9 mouse cellular contexts compared by ENCODE assay signal in the genomic region with DNA sequence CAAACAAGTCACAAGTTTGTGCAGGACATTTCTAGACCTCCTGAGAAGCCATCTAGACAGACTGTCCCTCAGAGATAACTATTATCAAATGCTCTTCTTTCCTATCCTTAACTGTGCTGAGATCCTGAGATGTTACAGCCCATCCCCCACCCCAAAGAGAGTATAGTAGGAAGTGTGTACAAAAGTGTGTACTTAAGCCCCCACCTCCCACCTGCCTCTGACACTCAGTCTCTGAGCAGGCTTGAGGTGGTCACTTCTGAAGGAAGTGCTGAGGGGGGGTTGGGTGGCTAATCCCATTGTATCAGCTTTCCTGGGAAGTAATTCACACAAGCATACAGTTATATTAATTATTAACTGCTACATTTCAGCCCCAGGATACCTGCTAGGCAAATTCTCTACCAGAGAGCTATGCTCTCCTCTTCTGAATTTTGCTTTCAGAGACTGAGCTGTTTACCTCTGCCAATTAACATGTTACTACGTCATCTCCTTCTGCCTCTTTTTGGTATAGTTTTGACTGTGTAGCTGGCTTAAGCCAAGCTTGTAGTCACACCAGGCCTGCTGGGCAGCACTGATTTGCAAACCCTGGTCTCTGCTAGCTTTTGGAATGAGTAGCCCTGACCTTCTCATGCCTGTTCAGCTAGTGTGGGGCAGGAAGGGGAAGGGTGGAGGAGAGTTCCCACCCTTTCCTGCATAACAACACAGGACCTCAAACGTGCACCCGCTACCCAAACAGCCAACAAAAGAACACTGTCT.
A peak's percentile ranks its signal among the peaks of the same experiment; 100 is the strongest.
DNase-seq lines count a peak whose midpoint lies in the region; ATAC-seq and TF ChIP-seq lines count a peak whose summit lies in the region.
"Had no signal": no experiment of that assay in that cellular context is flagged by ENCODE, and none has a peak within 500 bp of the region (broad histone marks: within the 10 kb centered on the region; RNA-seq: fewer than 3 reads in every experiment).

No protein-coding gene starts in this region.

- H3K4me1 ChIP-seq in spleen, adult 2 months (ENCODE audit: control insufficient read depth, insufficient read depth, insufficient read length): peaks cover 22% of the 10 kb centered on the region
- peaks cover 9% of the 10 kb centered on the region for H3K4me1 ChIP-seq in forebrain, embryonic 16.5 days (replicated peaks; ENCODE audit: control insufficient read depth, insufficient read depth, low read length)

- no peak overlapping the region for H3K4me2 ChIP-seq in forebrain, embryonic 16.5 days (ENCODE audit: low read length)
- H3K4me2 ChIP-seq: embryonic facial prominence, embryonic 12.5 days had no signal

- H3K27ac ChIP-seq in spleen, adult 2 months (ENCODE audit: insufficient read depth, low read length): peak overlapping the region; percentile 81
- H3K27ac ChIP-seq in forebrain, embryonic 16.5 days (ENCODE audit: low read length): no peak overlapping the region; the same call in 1 of the 2 replicates
- H3K27ac ChIP-seq: embryonic facial prominence, embryonic 12.5 days had no signal

- peak; percentile 27 to 48 for DNase-seq in spleen, adult 2 months (ENCODE audit: low read depth in 1 of 2, low spot score in 2 of 2)
- no peak for DNase-seq in spleen, postnatal 4 days (ENCODE audit: low spot score in 2 of 2)
- DNase-seq in kidney, adult 9 months: peak; percentile 75
- DNase-seq in lung, postnatal 36 days: peak; percentile 84
- no peak for DNase-seq in adipocyte (ENCODE audit: low spot score)
- DNase-seq in ovary, postnatal 10 days (ENCODE audit: low spot score): no peak
- DNase-seq in layer of hippocampus, adult 11-12 months (ENCODE audit: low spot score): no peak

- H3K4me3 ChIP-seq in spleen, adult 2 months (ENCODE audit: extremely low read depth, insufficient read depth, insufficient read length): no peak overlapping the region
- no peak overlapping the region for H3K4me3 ChIP-seq in forebrain, embryonic 16.5 days (replicated peaks; ENCODE audit: low read length)
- H3K4me3 ChIP-seq: embryonic facial prominence, embryonic 12.5 days had no signal

- 18% methylated on average over 3 of the region's 3 CpGs for WGBS in spleen, adult 2 months
- 18% methylated on average over 3 of the region's 3 CpGs for WGBS in forebrain, embryonic 16.5 days

- no peaks in the 10 kb centered on the region for H3K27me3 ChIP-seq in spleen, adult 2 months (ENCODE audit: control insufficient read depth, insufficient read depth, low read length)
- H3K27me3 ChIP-seq in forebrain, embryonic 16.5 days (replicated peaks; ENCODE audit: control insufficient read depth, insufficient read depth, low read length): no peaks in the 10 kb centered on the region
- H3K27me3 ChIP-seq: embryonic facial prominence, embryonic 12.5 days had no signal

- no peaks in the 10 kb centered on the region for H3K36me3 ChIP-seq in spleen, adult 2 months (ENCODE audit: control insufficient read depth, insufficient read depth, low read length)
- H3K36me3 ChIP-seq in forebrain, embryonic 16.5 days (ENCODE audit: control insufficient read depth, insufficient read depth): no peaks in the 10 kb centered on the region
- H3K36me3 ChIP-seq: embryonic facial prominence, embryonic 12.5 days had no signal

- TF ChIP-seq CTCF in spleen, adult 2 months (IDR thresholded peaks at IDR 0.05; ENCODE audit: extremely low read depth, insufficient read depth, insufficient read length, insufficient replicate concordance): no peak

- peak; percentile 68 for ATAC-seq in forebrain, embryonic 16.5 days

- no peaks in the 10 kb centered on the region for H3K9me3 ChIP-seq in forebrain, embryonic 16.5 days (ENCODE audit: control insufficient read depth, low read length)
- H3K9me3 ChIP-seq: embryonic facial prominence, embryonic 12.5 days had no signal

- TF ChIP-seq POLR2A in spleen, adult 2 months (IDR thresholded peaks at IDR 0.05; ENCODE audit: low read depth, low read length): no peak

- H3K9ac ChIP-seq in forebrain, embryonic 16.5 days (replicated peaks; ENCODE audit: low read depth, low read length): no peak overlapping the region
- H3K9ac ChIP-seq: embryonic facial prominence, embryonic 12.5 days had no signal

Comparison
In these comparisons a context has a peak if more than half of its experiments do, and no peak if none do; other contexts are left out.
1. DNase-seq: peak in spleen, adult 2 months (2 of 2), kidney, adult 9 months (single experiment) and lung, postnatal 36 days (single experiment); none in spleen, postnatal 4 days (0 of 2), adipocyte (single experiment), ovary, postnatal 10 days (single experiment) and layer of hippocampus, adult 11-12 months (single experiment).